Mouse (Mus musculus) liver, embryonic 15.5 days (tissue): ENCODE measurements at regions not wholly inside any gene's neighbourhood (a gene's known extent, or its start where the extent isn't known, plus 50 kb on each side); places are given as distances from the start of the nearest gene placed in this dataset.

Source experiments
- ATAC-seq: fragments of 200-750 bp; cut with Nextera tagmentation; 2 replicates; pipeline ENCODE4 v1.8.0; 2017; ENCODE audit warnings: moderate number of reproducible peaks, mild to moderate bottlenecking, moderate library complexity; ENCODE audit not compliant: insufficient read depth
- H3K27ac ChIP-seq: fragments of 300-500 bp; sonication (generic); replicated peaks from 2 replicates; pipeline ENCODE4 v1.5.1; 2015; ENCODE audit warnings: mild to moderate bottlenecking, inconsistent platforms
- H3K27me3 ChIP-seq: fragments of 300-500 bp; sonication (generic); 2 replicates; pipeline ENCODE4 v1.6.1; 2015; ENCODE audit warnings: mild to moderate bottlenecking, inconsistent platforms
- H3K36me3 ChIP-seq: fragments of 300-500 bp; sonication (generic); replicated peaks from 2 replicates; pipeline ENCODE4 v1.6.1; 2015; ENCODE audit warnings: moderate library complexity, mild to moderate bottlenecking, inconsistent platforms
- H3K4me1 ChIP-seq: fragments of 300-500 bp; sonication (generic); replicated peaks from 2 replicates; pipeline ENCODE4 v1.6.1; 2015; ENCODE audit warnings: inconsistent platforms
- H3K4me2 ChIP-seq: fragments of 300-500 bp; sonication (generic); 2 replicates; pipeline ENCODE4 v1.6.1; 2015; ENCODE audit warnings: moderate library complexity, mild to moderate bottlenecking, inconsistent platforms
- H3K4me3 ChIP-seq: fragments of 300-500 bp; sonication (generic); replicated peaks from 2 replicates; pipeline ENCODE4 v1.5.1; 2015; ENCODE audit warnings: mild to moderate bottlenecking, inconsistent platforms
- H3K9ac ChIP-seq: fragments of 300-500 bp; sonication (generic); 2 replicates; pipeline ENCODE4 v1.6.1; 2015; ENCODE audit warnings: moderate library complexity, mild to moderate bottlenecking, inconsistent platforms
- H3K9me3 ChIP-seq: fragments of 300-500 bp; sonication (generic); replicated peaks from 2 replicates; pipeline ENCODE4 v1.6.1; 2016; ENCODE audit warnings: inconsistent platforms
- WGBS: fragments of 180-500 bp; shearing (Covaris S2); methylation state at CpG from one replicate; pipeline ENCODE4 v1.1.7; 2015; ENCODE audit warnings: mixed read lengths; ENCODE audit not compliant: insufficient replicate concordance; 5-methylcytosine and 5-hydroxymethylcytosine counted together

- Histone ChIP-seq H3K4me3 (no peak overlapping the region), H3K36me3 (no peaks in the 10 kb centered on the region), H3K27me3 (no peaks in the 10 kb centered on the region; the same call in 1 of the 2 replicates), H3K9ac (no peak overlapping the region), H3K4me2 (no peak overlapping the region), H3K4me1 (no peaks in the 10 kb centered on the region), H3K27ac (no peak overlapping the region), H3K9me3 (no peaks in the 10 kb centered on the region)
- ATAC-seq, result no peak
- WGBS, result 84% methylated on average over 10 of the region's 10 CpGs
Measured at GRCm38 (mm10) chr4:32185986-32186385, 52.6 kb upstream of the Bach2 start.

- no peak for ATAC-seq
- WGBS, result 22% methylated on average over 4 of the region's 4 CpGs
- H3K4me3 ChIP-seq, result no peak overlapping the region
- H3K9me3 ChIP-seq, result no peaks in the 10 kb centered on the region
- no peaks in the 10 kb centered on the region for H3K36me3 ChIP-seq
- no peak overlapping the region for H3K9ac ChIP-seq
- H3K27ac ChIP-seq, result no peak overlapping the region
- no peaks in the 10 kb centered on the region for H3K4me1 ChIP-seq
- no peaks in the 10 kb centered on the region; the same call in 1 of the 2 replicates for H3K27me3 ChIP-seq
- H3K4me2 ChIP-seq, result no peak overlapping the region
Measured at GRCm38 (mm10) chr4:32187154-32187553, 51.5 kb upstream of the Bach2 start.

- Histone ChIP-seq H3K27me3 (no peaks in the 10 kb centered on the region; the same call in 1 of the 2 replicates), H3K4me2 (no peak overlapping the region), H3K4me1 (no peaks in the 10 kb centered on the region), H3K9me3 (no peaks in the 10 kb centered on the region), H3K36me3 (no peaks in the 10 kb centered on the region), H3K4me3 (no peak overlapping the region), H3K27ac (no peak overlapping the region), H3K9ac (no peak overlapping the region)
- WGBS, result 72% methylated on average over 1 of the region's 1 CpGs
- ATAC-seq, result no peak
Measured at GRCm38 (mm10) chr4:32188076-32188475, 50.5 kb upstream of the Bach2 start.

- no peak overlapping the region for H3K9ac ChIP-seq
- H3K27ac ChIP-seq, result no peak overlapping the region
- H3K27me3 ChIP-seq, result no peaks in the 10 kb centered on the region; the same call in 1 of the 2 replicates
- no peaks in the 10 kb centered on the region for H3K36me3 ChIP-seq
- WGBS, result 55% methylated on average over 8 of the region's 8 CpGs
- H3K4me1 ChIP-seq, result no peaks in the 10 kb centered on the region
- ATAC-seq, result no peak
- H3K9me3 ChIP-seq, result no peaks in the 10 kb centered on the region
- H3K4me2 ChIP-seq, result no peak overlapping the region
- H3K4me3 ChIP-seq, result no peak overlapping the region
Measured at GRCm38 (mm10) chr4:32188752-32189415, 49.7 kb upstream of the Bach2 start.
